Mouse (Mus musculus) forebrain, embryonic 10.5 days (tissue): ENCODE measurements at regions not wholly inside any gene's neighbourhood (a gene's known extent, or its start where the extent isn't known, plus 50 kb on each side); places are given as distances from the start of the nearest gene placed in this dataset.

Experiments
- DNase-seq: peaks from one replicate; pipeline ENCODE4 v3.0.0-alpha.2; 2017; ENCODE audit warnings: low spot score; ENCODE audit errors: extremely low spot score
- H3K27ac ChIP-seq: fragments of 300-500 bp; sonication (generic); 2 replicates; pipeline ENCODE4 v1.5.1; 2016; ENCODE audit warnings: mild to moderate bottlenecking
- H3K27me3 ChIP-seq: fragments of 300-500 bp; sonication (generic); 2 replicates; pipeline ENCODE4 v1.6.1; 2016; ENCODE audit warnings: mild to moderate bottlenecking; ENCODE audit not compliant: poor library complexity, severe bottlenecking
- H3K36me3 ChIP-seq: fragments of 300-500 bp; sonication (generic); replicated peaks from 2 replicates; pipeline ENCODE4 v1.6.1; 2016; ENCODE audit warnings: mild to moderate bottlenecking, moderate library complexity
- H3K4me1 ChIP-seq: fragments of 300-500 bp; sonication (generic); 2 replicates; pipeline ENCODE4 v1.6.1; 2016
- H3K4me3 ChIP-seq: fragments of 300-500 bp; sonication (generic); 2 replicates; pipeline ENCODE4 v1.5.1; 2016; ENCODE audit warnings: mild to moderate bottlenecking, moderate library complexity
- H3K9me3 ChIP-seq: fragments of 300-500 bp; sonication (generic); 2 replicates; pipeline ENCODE4 v1.6.1; 2016; ENCODE audit warnings: mild to moderate bottlenecking, moderate library complexity
- WGBS: fragments of 180-500 bp; shearing (Covaris S2); methylation state at CpG from one replicate; pipeline ENCODE4 v1.1.7; 2016; 5-methylcytosine and 5-hydroxymethylcytosine counted together

DNA sequence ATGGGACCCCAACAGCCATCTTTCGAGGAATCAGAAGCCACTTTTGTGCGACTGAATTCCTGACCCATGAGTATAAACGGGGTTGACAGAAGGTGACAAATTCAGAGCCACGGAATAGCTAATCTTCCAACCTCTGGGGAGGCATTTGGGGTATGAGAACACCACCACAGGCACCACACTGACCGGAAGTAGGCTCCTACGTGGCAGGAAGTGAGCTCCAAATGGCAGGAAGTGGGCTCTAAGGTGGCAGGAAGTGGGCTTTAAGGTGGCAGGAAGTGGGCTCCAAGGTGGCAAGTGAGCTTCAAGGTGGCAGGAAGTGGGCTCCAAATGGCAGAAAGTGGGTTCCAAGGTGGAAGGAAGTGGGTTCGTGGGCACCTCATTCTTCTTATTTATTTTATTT is 179.8 kb downstream of the Gadd45g start:
- H3K4me3 ChIP-seq, result no peak overlapping the region
- H3K36me3 ChIP-seq, result no peaks in the 10 kb centered on the region
- no peak for DNase-seq
- no peak overlapping the region for H3K27ac ChIP-seq
- WGBS, result 92% methylated on average over 7 of the region's 7 CpGs
- H3K4me1 ChIP-seq, result peaks cover 41% of the 10 kb centered on the region
- H3K9me3 ChIP-seq, result no peaks in the 10 kb centered on the region
- peaks cover 10% of the 10 kb centered on the region for H3K27me3 ChIP-seq

DNA sequence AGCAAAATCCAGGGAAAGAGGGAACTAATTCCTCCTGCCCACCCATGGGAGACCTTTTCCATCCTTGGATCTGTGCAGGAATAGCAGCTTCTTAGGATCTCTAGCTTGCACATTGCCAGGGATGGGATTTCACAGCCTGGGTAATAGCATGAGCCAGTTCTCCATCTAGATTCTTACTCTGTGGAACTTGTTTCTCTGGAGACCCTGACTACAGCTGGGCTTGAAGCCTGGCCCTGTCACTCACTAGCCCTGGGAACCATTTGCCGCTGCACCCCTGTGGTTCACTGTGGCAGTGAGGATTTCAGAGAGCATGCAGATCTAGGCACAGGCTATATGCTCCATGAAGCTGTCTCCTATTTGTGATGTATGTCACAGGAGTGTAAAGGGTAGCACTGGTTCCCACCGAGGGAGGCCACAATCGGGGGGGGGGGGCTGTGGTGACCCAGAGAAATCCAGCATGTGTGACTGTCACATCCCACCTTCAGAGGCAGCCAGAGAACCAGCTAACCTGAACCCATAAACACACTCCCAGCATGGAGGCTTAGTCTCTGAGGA is 183.5 kb downstream of the Gadd45g start:
- WGBS, result 83% methylated on average over 3 of the region's 3 CpGs
- Histone ChIP-seq H3K4me3 (no peak overlapping the region), H3K36me3 (no peaks in the 10 kb centered on the region), H3K4me1 (peaks cover 18% of the 10 kb centered on the region), H3K27me3 (peaks cover 10% of the 10 kb centered on the region), H3K9me3 (no peaks in the 10 kb centered on the region), H3K27ac (no peak overlapping the region)
- no peak for DNase-seq

DNA sequence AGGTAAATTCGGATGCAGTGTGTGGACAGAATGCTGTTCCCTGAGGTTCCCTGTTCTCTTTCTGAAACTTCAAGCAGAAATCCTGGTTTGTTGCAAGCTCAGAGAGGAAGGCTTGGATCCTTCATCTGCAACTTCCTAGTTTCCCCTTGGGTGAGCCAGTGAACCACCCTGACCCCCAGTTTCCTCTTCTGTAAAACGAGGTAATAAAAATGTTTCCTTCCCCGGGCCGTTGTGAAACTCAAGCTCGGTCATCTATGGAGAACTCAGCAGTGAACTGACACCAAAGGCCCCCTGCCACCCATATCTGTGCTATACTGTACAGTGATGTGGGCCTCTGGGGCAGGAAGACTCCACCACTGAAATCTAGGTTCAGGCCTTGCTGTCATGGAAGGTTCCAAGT is 185.0 kb downstream of the Gadd45g start:
- no peak for DNase-seq
- Histone ChIP-seq H3K27me3 (peaks cover 10% of the 10 kb centered on the region; the same call in 1 of the 2 replicates), H3K9me3 (no peaks in the 10 kb centered on the region), H3K4me3 (no peak overlapping the region), H3K27ac (no peak overlapping the region), H3K36me3 (no peaks in the 10 kb centered on the region), H3K4me1 (peaks cover 13% of the 10 kb centered on the region)
- 90% methylated on average over 5 of the region's 5 CpGs for WGBS

DNA sequence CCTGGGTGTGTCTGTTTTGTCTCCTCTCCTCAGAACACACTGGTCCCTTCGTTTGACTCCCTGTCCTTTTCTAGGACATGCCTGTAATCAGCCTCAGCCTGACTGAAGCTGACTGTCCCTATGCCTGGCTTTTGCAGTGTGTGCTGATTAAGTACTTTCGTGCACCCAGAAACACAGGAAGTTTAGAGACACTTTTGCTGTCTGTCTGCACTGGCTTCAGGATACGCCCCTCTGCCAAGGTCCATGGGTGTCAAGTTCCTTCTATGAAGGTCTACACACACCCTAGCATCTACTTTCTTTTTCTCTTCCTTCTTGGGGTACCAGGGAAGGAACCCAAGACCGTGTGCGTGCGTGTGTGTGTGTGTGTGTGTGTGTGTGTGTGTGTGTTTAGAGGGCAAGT is 189.3 kb downstream of the Gadd45g start:
- WGBS, result 82% methylated on average over 6 of the region's 6 CpGs
- H3K4me1 ChIP-seq, result peaks cover 6% of the 10 kb centered on the region; the same call in 1 of the 2 replicates
- H3K27ac ChIP-seq, result no peak overlapping the region
- no peak for DNase-seq
- no peak overlapping the region for H3K4me3 ChIP-seq
- no peaks in the 10 kb centered on the region for H3K9me3 ChIP-seq
- no peaks in the 10 kb centered on the region for H3K36me3 ChIP-seq
- no peaks in the 10 kb centered on the region for H3K27me3 ChIP-seq

DNA sequence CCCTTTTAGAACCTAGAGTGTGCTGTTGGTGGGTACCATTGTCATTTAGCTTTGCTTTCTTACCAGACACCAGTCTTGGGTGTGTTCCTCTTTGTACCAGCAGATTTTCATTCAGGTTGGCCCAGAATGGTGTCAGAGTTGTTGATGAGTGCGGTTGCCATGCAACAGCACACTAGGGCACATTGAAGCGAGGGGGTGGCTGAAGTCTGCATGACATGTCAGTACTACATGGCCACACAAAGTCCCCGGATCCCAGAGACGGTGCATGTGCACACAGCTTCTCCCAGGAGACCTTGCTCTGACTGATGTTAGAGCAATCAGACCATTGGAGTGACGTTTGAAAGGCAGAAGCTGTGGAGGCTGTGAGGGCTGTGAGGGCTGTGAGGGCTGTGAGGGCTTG is 189.9 kb downstream of the Gadd45g start:
- DNase-seq, result no peak
- Histone ChIP-seq H3K4me3 (no peak overlapping the region), H3K9me3 (no peaks in the 10 kb centered on the region), H3K27ac (no peak overlapping the region), H3K4me1 (peaks cover 8% of the 10 kb centered on the region), H3K36me3 (no peaks in the 10 kb centered on the region), H3K27me3 (no peaks in the 10 kb centered on the region)
- 88% methylated on average over 5 of the region's 5 CpGs for WGBS

DNA sequence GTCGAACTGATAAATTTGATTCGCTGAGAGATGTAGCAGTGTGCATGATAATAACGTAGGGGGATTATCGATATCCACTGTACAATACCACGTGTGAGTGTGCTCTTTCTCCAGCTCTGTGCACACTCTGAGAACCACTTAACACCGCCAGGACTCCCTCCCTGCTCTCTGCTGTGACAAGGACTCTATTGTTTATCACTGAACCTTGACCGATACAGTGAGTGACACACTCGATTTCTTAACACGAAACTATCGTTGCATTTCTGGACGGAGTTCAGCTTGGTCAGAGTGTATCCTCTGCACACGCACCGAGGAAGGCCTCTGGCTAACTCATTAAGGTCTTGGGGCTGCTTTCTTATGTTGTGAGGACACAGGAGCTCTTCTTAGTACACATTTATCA is 190.7 kb downstream of the Gadd45g start:
- Histone ChIP-seq H3K4me1 (peaks cover 15% of the 10 kb centered on the region), H3K27me3 (no peaks in the 10 kb centered on the region), H3K36me3 (no peaks in the 10 kb centered on the region), H3K4me3 (no peak overlapping the region), H3K9me3 (no peaks in the 10 kb centered on the region), H3K27ac (no peak overlapping the region)
- DNase-seq, result no peak
- WGBS, result 80% methylated on average over 13 of the region's 13 CpGs

DNA sequence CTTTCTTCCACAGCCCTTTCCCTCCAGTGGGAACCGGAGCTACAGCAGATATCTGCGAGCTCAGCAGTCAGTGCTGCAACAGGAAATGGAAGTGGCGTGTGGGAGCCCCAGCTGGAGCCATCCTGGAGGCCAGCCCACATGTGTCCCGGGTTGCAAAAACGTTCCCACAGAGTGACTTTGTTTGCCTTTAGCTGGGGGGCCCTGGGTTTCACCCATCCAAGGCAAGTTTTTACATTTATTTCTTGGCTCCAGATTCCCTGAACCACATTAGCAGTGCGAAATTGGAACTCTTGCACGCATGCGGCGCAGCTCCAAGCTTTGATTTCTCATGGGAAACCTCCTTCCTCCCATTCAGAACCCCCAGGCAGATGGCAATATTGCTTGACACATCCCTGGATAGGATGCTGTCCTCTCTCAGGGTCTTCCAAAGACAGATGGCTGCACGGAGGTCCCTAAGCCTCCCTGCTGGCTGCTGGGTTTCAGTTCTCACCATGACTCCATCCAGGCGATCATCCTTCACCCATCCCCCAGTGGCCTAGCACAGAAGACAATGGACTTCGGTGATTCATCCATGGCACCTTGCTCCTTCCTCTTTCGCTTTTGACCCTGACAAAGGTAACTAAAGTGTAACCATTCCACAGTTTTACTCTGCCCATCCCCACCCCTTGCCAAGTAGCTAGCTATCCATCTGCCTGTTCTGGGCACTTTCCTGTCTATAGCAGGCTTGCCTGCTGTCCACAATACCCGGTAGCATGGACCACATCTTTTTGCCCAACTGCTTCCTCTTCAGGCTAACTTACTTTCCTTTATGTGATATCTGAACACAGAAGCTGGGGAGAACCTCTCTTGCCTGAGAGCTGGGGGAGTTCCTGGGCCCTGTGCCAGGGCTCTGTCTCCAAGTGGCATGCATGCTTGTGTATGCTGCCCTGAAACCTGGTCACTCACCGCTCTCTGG is 195.3 kb downstream of the Gadd45g start:
- peaks cover 19% of the 10 kb centered on the region for H3K4me1 ChIP-seq
- WGBS, result 76% methylated on average over 15 of the region's 15 CpGs
- H3K27me3 ChIP-seq, result no peaks in the 10 kb centered on the region
- DNase-seq, result no peak
- H3K4me3 ChIP-seq, result no peak overlapping the region
- 0 out of 2 replicates have a peak overlapping the region, but pooled peaks have one; percentile 12 for H3K27ac ChIP-seq
- no peaks in the 10 kb centered on the region for H3K9me3 ChIP-seq
- no peaks in the 10 kb centered on the region for H3K36me3 ChIP-seq

DNA sequence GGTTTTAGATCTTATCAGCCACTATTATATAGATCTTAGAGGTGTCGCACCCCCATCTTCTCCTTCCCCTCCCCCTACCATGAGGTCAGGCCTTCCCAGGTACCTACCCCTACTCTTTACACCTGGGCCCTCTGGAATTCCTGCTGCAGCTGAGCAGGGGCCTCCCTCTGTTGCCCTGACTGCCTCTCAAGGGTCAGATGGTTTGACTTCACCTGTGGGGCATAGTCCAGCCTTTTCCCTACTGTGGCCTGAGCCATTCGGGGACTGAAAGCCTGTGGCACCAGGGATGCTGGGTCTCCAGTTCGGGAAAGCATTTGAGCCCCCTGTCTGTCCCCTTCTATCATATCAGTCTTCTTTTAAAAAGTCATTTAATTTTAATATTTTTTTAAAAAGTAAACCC is 196.4 kb downstream of the Gadd45g start:
- Histone ChIP-seq H3K4me1 (peaks cover 25% of the 10 kb centered on the region), H3K27me3 (no peaks in the 10 kb centered on the region), H3K9me3 (no peaks in the 10 kb centered on the region), H3K4me3 (no peak overlapping the region), H3K27ac (no peak overlapping the region), H3K36me3 (no peaks in the 10 kb centered on the region)
- WGBS, result 91% methylated on average over 3 of the region's 3 CpGs
- DNase-seq, result no peak

DNA sequence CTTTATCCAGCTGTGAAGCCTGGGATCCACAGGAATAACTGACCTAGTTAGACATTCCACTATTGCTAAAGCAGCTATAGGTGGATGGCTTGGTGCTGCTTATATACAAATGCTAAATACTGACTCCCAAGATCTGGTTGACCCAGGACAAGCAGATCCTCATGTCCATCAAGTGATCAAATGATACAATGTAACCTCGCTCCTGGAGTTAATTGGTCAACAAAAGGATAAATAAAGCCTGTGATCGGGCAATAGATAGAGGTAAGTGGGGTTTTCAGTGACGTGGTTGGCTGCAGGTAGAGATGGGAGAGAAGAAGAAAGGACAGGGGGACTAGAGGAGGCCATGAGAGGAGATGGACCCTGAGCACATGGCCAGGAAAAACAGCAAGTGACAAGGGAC is 197.4 kb downstream of the Gadd45g start:
- WGBS, result 80% methylated on average over 3 of the region's 3 CpGs
- H3K36me3 ChIP-seq, result no peaks in the 10 kb centered on the region
- H3K27ac ChIP-seq, result no peak overlapping the region
- H3K4me1 ChIP-seq, result peaks cover 34% of the 10 kb centered on the region
- H3K4me3 ChIP-seq, result no peak overlapping the region
- H3K27me3 ChIP-seq, result no peaks in the 10 kb centered on the region
- no peak for DNase-seq
- H3K9me3 ChIP-seq, result no peaks in the 10 kb centered on the region

DNA sequence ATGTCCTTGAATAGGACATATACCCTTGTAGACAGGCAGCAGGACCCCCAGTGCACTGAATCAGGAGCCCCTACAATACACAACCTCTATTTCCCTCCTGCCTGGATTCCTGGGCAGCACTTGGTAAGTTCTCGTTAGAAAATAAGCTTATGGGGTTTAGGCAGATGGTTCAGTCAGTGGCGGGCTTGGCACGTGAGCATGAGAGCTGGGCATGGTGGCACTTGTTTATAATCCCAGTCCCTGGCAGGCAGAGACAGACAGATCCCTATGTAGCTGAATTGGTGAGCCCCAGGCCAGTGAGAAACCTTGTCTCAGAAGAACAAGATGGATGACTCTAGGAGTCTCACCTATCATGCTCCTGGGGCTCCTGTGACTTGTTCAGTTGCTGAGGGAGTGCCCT is 198.9 kb downstream of the Gadd45g start:
- Histone ChIP-seq H3K27ac (no peak overlapping the region), H3K27me3 (no peaks in the 10 kb centered on the region), H3K4me3 (no peak overlapping the region), H3K4me1 (peaks cover 34% of the 10 kb centered on the region), H3K9me3 (peaks cover 7% of the 10 kb centered on the region; the same call in 1 of the 2 replicates), H3K36me3 (no peaks in the 10 kb centered on the region)
- no peak for DNase-seq
- 83% methylated on average over 3 of the region's 3 CpGs for WGBS

DNA sequence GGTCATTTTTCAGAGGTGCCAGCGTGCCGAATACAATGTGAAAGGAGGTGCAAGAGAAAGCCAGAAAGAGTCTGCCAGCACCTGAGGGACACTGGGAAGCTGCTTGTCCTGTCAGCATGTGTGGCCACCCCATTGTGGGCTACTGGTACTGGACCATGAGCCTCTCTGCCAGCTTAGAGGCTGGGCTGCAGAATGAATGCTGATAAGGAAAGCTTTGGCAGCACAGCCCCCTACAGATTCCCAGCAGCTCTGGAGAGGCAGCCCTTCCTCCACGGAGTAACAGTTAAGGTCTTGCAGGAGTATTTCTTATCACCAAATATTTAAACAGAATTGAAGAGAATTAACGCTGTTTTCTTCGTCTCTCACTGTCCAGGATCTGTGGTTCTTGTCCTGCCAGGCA is 199.5 kb downstream of the Gadd45g start:
- Histone ChIP-seq H3K9me3 (peaks cover 7% of the 10 kb centered on the region; the same call in 1 of the 2 replicates), H3K27ac (no peak overlapping the region), H3K4me3 (no peak overlapping the region), H3K36me3 (no peaks in the 10 kb centered on the region), H3K4me1 (peaks cover 34% of the 10 kb centered on the region), H3K27me3 (no peaks in the 10 kb centered on the region)
- no peak for DNase-seq
- WGBS, result 79% methylated on average over 5 of the region's 5 CpGs

DNA sequence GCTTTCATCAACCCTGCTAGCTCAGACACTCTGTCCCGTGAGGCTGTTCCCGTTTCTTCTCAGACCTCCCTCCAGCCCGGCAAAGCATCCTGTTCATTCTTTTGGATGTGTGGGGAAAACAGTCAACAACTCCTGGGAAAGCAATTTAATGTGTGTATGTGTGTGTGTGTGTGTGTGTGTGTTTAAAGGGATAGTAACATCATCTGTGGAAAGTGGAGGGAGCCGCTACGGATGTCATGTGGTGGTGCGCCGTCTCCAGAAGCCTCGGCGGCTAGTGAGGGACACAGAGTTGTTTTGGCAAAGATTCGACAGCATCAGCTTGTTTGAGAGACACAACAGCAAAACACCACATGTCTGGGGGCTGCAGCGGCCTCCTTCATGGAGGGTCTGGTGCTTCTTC is 200.2 kb downstream of the Gadd45g start:
- Histone ChIP-seq H3K4me1 (peaks cover 28% of the 10 kb centered on the region), H3K27ac (no peak overlapping the region), H3K27me3 (no peaks in the 10 kb centered on the region), H3K9me3 (peaks cover 7% of the 10 kb centered on the region; the same call in 1 of the 2 replicates), H3K4me3 (no peak overlapping the region), H3K36me3 (no peaks in the 10 kb centered on the region)
- 86% methylated on average over 11 of the region's 11 CpGs for WGBS
- no peak for DNase-seq

DNA sequence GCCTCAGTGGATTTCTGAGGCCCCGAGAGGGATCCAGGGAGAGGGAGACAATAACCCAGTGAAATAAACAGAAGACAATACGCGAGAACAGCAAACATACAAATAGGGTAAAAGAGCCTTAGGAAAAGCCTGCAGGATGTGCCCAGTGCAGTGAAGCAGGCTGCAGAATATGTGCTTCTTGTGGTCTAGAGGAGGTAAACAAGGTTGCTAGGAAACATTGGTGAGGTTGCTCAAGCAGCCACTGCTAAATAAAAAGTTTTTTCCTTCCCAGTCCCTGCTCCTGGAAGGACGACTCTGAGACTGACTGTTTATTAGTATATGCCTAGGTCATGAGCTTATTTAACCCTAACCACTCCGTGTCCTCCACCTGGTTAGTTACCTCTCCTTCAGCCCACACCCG is 201.5 kb downstream of the Gadd45g start:
- no peaks in the 10 kb centered on the region for H3K27me3 ChIP-seq
- DNase-seq, result no peak
- peaks cover 25% of the 10 kb centered on the region for H3K4me1 ChIP-seq
- no peak overlapping the region for H3K4me3 ChIP-seq
- H3K27ac ChIP-seq, result no peak overlapping the region
- WGBS, result 87% methylated on average over 6 of the region's 6 CpGs
- peaks cover 7% of the 10 kb centered on the region; the same call in 1 of the 2 replicates for H3K9me3 ChIP-seq
- H3K36me3 ChIP-seq, result no peaks in the 10 kb centered on the region
